ENCODE assay signal across 11 mouse cellular contexts in the genomic region with DNA sequence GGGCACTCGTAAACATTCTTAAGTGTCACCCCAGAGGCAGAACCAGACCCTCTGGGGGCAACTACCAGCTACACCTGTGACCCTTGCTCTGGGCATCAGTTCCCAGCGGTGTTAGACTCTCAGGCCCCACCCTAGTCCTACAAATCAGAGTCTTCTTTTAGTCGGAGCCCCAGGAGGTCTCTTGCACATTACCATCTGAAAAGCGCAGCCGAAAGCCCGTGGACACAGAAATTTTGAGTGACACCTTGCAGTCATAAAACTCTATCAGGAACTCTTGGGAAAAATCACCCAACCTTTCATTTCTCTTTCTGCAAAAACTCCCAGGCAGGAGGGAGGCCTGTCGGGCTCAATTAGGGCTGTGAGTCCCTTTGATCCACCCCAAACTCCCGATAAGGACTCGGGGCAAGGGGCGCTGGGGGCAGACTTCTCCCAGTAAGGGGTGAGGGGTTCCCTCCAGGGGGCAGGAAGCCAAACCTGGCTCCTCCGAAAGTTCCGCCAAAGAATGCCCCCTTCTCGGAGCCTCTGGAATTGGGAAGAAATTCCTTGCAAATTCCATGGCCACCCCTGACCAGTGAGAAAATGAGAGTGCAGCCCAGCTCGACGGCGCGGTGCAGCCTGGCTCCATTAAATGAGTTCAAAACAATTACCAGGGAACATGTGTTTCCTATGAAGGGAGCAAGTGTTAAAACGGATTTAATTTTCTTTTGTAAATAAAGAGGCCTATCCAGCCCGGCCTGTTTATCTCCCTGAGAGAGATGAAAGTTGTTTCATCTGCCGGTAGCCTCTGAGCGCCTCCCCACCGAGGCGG.
DNase-seq lines count a peak whose midpoint lies in the region; ATAC-seq lines count a peak whose summit lies in the region.
"Had no signal": no experiment of that assay in that cellular context is flagged by ENCODE, and none has a peak within 500 bp of the region (broad histone marks: within the 10 kb centered on the region; RNA-seq: fewer than 3 reads in every experiment).

No protein-coding gene starts in this region.

- 6% methylated on average over 23 of the region's 23 CpGs for whole genome bisulfite sequencing in forebrain, embryonic 11.5 days
- 5% methylated on average over 23 of the region's 23 CpGs for WGBS in forebrain, embryonic 15.5 days
- WGBS in kidney, embryonic 15.5 days = 7% methylated on average over 23 of the region's 23 CpGs
- WGBS in embryonic facial prominence, embryonic 11.5 days = 3% methylated on average over 23 of the region's 23 CpGs
- WGBS in midbrain, embryonic 12.5 days = 5% methylated on average over 23 of the region's 23 CpGs

- DNase-seq in forebrain, embryonic 11.5 days (ENCODE audit: low spot score) = peak; percentile 66
- DNase-seq in kidney, postnatal 14 days = no peak
- DNase-seq in embryonic facial prominence, embryonic 11.5 days (ENCODE audit: low spot score) = peak; percentile 78
- no peak for DNase-seq in frontal cortex, postnatal 36 days (ENCODE audit: low spot score in 2 of 2)
- no peak for DNase-seq in right cerebral cortex, postnatal 10 days (ENCODE audit: low spot score in 2 of 2)
- DNase-seq: cerebellum, postnatal 36 days; gastrocnemius, postnatal 36 days had no signal

- no peaks in the 10 kb centered on the region for H3K9me3 ChIP-seq in forebrain, embryonic 11.5 days (ENCODE audit: control insufficient read depth, low read length)
- no peaks in the 10 kb centered on the region for H3K9me3 ChIP-seq in forebrain, embryonic 15.5 days
- no peaks in the 10 kb centered on the region for H3K9me3 ChIP-seq in kidney, embryonic 15.5 days (replicated peaks)
- no peaks in the 10 kb centered on the region for H3K9me3 ChIP-seq in embryonic facial prominence, embryonic 11.5 days (replicated peaks; ENCODE audit: control insufficient read depth, low read length)
- no peaks in the 10 kb centered on the region for H3K9me3 ChIP-seq in midbrain, embryonic 12.5 days

- no peak for ATAC-seq in forebrain, embryonic 11.5 days (replicated peaks; ENCODE audit: low FRiP score)
- no peak for ATAC-seq in forebrain, embryonic 15.5 days (replicated peaks)
- ATAC-seq in kidney, embryonic 15.5 days (replicated peaks; ENCODE audit: low FRiP score) = no peak
- ATAC-seq in embryonic facial prominence, embryonic 11.5 days (replicated peaks; ENCODE audit: insufficient number of reproducible peaks, low FRiP score, low TSS enrichment, low read depth) = peak; percentile 68
- ATAC-seq in midbrain, embryonic 12.5 days (ENCODE audit: low FRiP score, low read depth) = no peak
- ATAC-seq: Patski had no signal

- H3K27me3 ChIP-seq in forebrain, embryonic 11.5 days (ENCODE audit: control insufficient read depth, insufficient read depth, low read length) = peaks cover 22% of the 10 kb centered on the region
- peaks cover 38% of the 10 kb centered on the region for H3K27me3 ChIP-seq in forebrain, embryonic 15.5 days
- H3K27me3 ChIP-seq in kidney, embryonic 15.5 days = peaks cover 87% of the 10 kb centered on the region
- no peaks in the 10 kb centered on the region; the same call in 1 of the 2 replicates for H3K27me3 ChIP-seq in embryonic facial prominence, embryonic 11.5 days (ENCODE audit: control insufficient read depth, insufficient read depth, low read length)
- peaks cover 85% of the 10 kb centered on the region for H3K27me3 ChIP-seq in midbrain, embryonic 12.5 days
- H3K27me3 ChIP-seq: Patski had no signal

- no peak overlapping the region for H3K9ac ChIP-seq in forebrain, embryonic 11.5 days (ENCODE audit: low read length)
- H3K9ac ChIP-seq in forebrain, embryonic 15.5 days (replicated peaks) = no peak overlapping the region
- H3K9ac ChIP-seq in kidney, embryonic 15.5 days = no peak overlapping the region
- H3K9ac ChIP-seq in embryonic facial prominence, embryonic 11.5 days (replicated peaks; ENCODE audit: low read length) = no peak overlapping the region
- H3K9ac ChIP-seq in midbrain, embryonic 12.5 days (replicated peaks) = no peak overlapping the region

- peaks cover 3% of the 10 kb centered on the region; the same call in 1 of the 2 replicates for H3K4me1 ChIP-seq in forebrain, embryonic 11.5 days (replicated peaks; ENCODE audit: control insufficient read depth, insufficient read depth, low read length)
- no peaks in the 10 kb centered on the region; the same call in 1 of the 2 replicates for H3K4me1 ChIP-seq in forebrain, embryonic 15.5 days
- H3K4me1 ChIP-seq in kidney, embryonic 15.5 days = peaks cover 14% of the 10 kb centered on the region
- H3K4me1 ChIP-seq in embryonic facial prominence, embryonic 11.5 days (ENCODE audit: control insufficient read depth, insufficient read depth, low read length) = peaks cover 9% of the 10 kb centered on the region
- peaks cover 18% of the 10 kb centered on the region for H3K4me1 ChIP-seq in midbrain, embryonic 12.5 days

- no peaks in the 10 kb centered on the region for H3K36me3 ChIP-seq in forebrain, embryonic 11.5 days (ENCODE audit: control insufficient read depth, insufficient read depth, low read length)
- no peaks in the 10 kb centered on the region for H3K36me3 ChIP-seq in forebrain, embryonic 15.5 days
- H3K36me3 ChIP-seq in kidney, embryonic 15.5 days = no peaks in the 10 kb centered on the region
- no peaks in the 10 kb centered on the region for H3K36me3 ChIP-seq in embryonic facial prominence, embryonic 11.5 days (replicated peaks; ENCODE audit: control insufficient read depth, insufficient read depth, low read depth, low read length)
- H3K36me3 ChIP-seq in midbrain, embryonic 12.5 days = no peaks in the 10 kb centered on the region

- H3K4me3 ChIP-seq in forebrain, embryonic 11.5 days (ENCODE audit: low read depth, low read length) = no peak overlapping the region
- no peak overlapping the region for H3K4me3 ChIP-seq in forebrain, embryonic 15.5 days
- H3K4me3 ChIP-seq in kidney, embryonic 15.5 days (replicated peaks) = peak overlapping the region; percentile 14; the same call in 1 of the 2 replicates
- no peak overlapping the region for H3K4me3 ChIP-seq in embryonic facial prominence, embryonic 11.5 days (ENCODE audit: low read depth, low read length)
- H3K4me3 ChIP-seq in midbrain, embryonic 12.5 days = no peak overlapping the region

- H3K27ac ChIP-seq in forebrain, embryonic 11.5 days (ENCODE audit: low read depth, low read length) = no peak overlapping the region
- no peak overlapping the region for H3K27ac ChIP-seq in forebrain, embryonic 15.5 days (replicated peaks)
- no peak overlapping the region for H3K27ac ChIP-seq in kidney, embryonic 15.5 days
- H3K27ac ChIP-seq in embryonic facial prominence, embryonic 11.5 days (replicated peaks; ENCODE audit: low read depth, low read length) = 0 out of 2 replicates have a peak overlapping the region, but pooled peaks have one; percentile 20
- H3K27ac ChIP-seq in midbrain, embryonic 12.5 days (replicated peaks) = no peak overlapping the region

- H3K4me2 ChIP-seq in forebrain, embryonic 11.5 days (ENCODE audit: low read depth, low read length, severe bottlenecking) = no peak overlapping the region
- H3K4me2 ChIP-seq in forebrain, embryonic 15.5 days (replicated peaks) = no peak overlapping the region
- H3K4me2 ChIP-seq in kidney, embryonic 15.5 days = peak overlapping the region; percentile 46
- peak overlapping the region; percentile 24 for H3K4me2 ChIP-seq in embryonic facial prominence, embryonic 11.5 days (ENCODE audit: low read depth, low read length)
- H3K4me2 ChIP-seq in midbrain, embryonic 12.5 days (replicated peaks) = peak overlapping the region; percentile 29

Comparison
In these comparisons a context has a peak if more than half of its experiments do, and no peak if none do; other contexts are left out.
1. DNase-seq: peak in forebrain, embryonic 11.5 days (single experiment) and embryonic facial prominence, embryonic 11.5 days (single experiment); none in kidney, postnatal 14 days (single experiment), frontal cortex, postnatal 36 days (0 of 2) and right cerebral cortex, postnatal 10 days (0 of 2).
2. H3K4me2 ChIP-seq: peak in kidney, embryonic 15.5 days (single experiment), embryonic facial prominence, embryonic 11.5 days (single experiment) and midbrain, embryonic 12.5 days (single experiment); none in forebrain, embryonic 11.5 days (single experiment) and forebrain, embryonic 15.5 days (single experiment).